Mouse (Mus musculus): ENCODE data around the gene Mtf1. TPM values are rescaled to one million over a fixed set of nuclear protein-coding genes. Genes with fewer than 3 reads are reported as not detected.

Gene Mtf1
- polyA plus RNA-seq, 1 experiment from 2014 or later = 16.1 TPM

- DNase-seq (ENCODE audit: low spot score) = no peak
- Histone ChIP-seq H3K4me3 (no peak overlapping the region), H3K4me1 (peaks cover 14% of the 10 kb centered on the region; the same call in 1 of the 2 replicates), H3K36me3 (peaks cover 39% of the 10 kb centered on the region), H3K27me3 (ENCODE audit: insufficient read depth, poor library complexity, severe bottlenecking) (no peaks in the 10 kb centered on the region), H3K9me3 (no peaks in the 10 kb centered on the region), H3K27ac (no peak overlapping the region)
- 74% methylated on average over 9 of the region's 9 CpGs for WGBS
Observed at GRCm38 (mm10) chr4:124809136-124809883, 7.4 kb downstream of the Mtf1 start.

- H3K36me3 ChIP-seq = peaks cover 35% of the 10 kb centered on the region
Observed at GRCm38 (mm10) chr4:124810056-124810455, 8.2 kb downstream of the Mtf1 start.

GRCm38 (mm10) chr4:124811347-124811975, 9.6 kb downstream of the Mtf1 start:
- Histone ChIP-seq H3K27ac (no peak overlapping the region), H3K4me1 (peaks cover 14% of the 10 kb centered on the region; the same call in 1 of the 2 replicates), H3K27me3 (ENCODE audit: insufficient read depth, poor library complexity, severe bottlenecking) (no peaks in the 10 kb centered on the region), H3K4me3 (no peak overlapping the region), H3K36me3 (peaks cover 24% of the 10 kb centered on the region), H3K9me3 (no peaks in the 10 kb centered on the region)
- no peak for DNase-seq (ENCODE audit: low spot score)
- 54% methylated on average over 9 of the region's 9 CpGs for WGBS

More at GRCm38 (mm10) chr4:124810056-124810455, 8.2 kb downstream of the Mtf1 start:
- Histone ChIP-seq H3K27me3 (ENCODE audit: insufficient read depth, poor library complexity, severe bottlenecking) (no peaks in the 10 kb centered on the region), H3K4me3 (no peak overlapping the region), H3K4me1 (peaks cover 14% of the 10 kb centered on the region; the same call in 1 of the 2 replicates), H3K9me3 (no peaks in the 10 kb centered on the region), H3K27ac (no peak overlapping the region)
- DNase-seq (ENCODE audit: low spot score) = no peak
- WGBS = 85% methylated on average over 7 of the region's 7 CpGs

- H3K27ac ChIP-seq = no peak overlapping the region
- peaks cover 23% of the 10 kb centered on the region for H3K4me1 ChIP-seq
- 92% methylated on average over 11 of the region's 11 CpGs for WGBS
- H3K27me3 ChIP-seq (ENCODE audit: insufficient read depth, poor library complexity, severe bottlenecking) = no peaks in the 10 kb centered on the region
- H3K4me3 ChIP-seq = no peak overlapping the region
- DNase-seq (ENCODE audit: low spot score) = no peak
- peaks cover 21% of the 10 kb centered on the region for H3K36me3 ChIP-seq
- no peaks in the 10 kb centered on the region for H3K9me3 ChIP-seq
Observed at GRCm38 (mm10) chr4:124815901-124816300, 14.0 kb downstream of the Mtf1 start.

GRCm38 (mm10) chr4:124817803-124818202, 15.9 kb downstream of the Mtf1 start:
- no peak overlapping the region for H3K27ac ChIP-seq
- peak; percentile 91 for DNase-seq (ENCODE audit: low spot score)
- no peaks in the 10 kb centered on the region for H3K9me3 ChIP-seq
- peaks cover 16% of the 10 kb centered on the region for H3K4me1 ChIP-seq
- no peak overlapping the region for H3K4me3 ChIP-seq
- WGBS = 10% methylated on average over 6 of the region's 6 CpGs
- no peaks in the 10 kb centered on the region for H3K27me3 ChIP-seq (ENCODE audit: insufficient read depth, poor library complexity, severe bottlenecking)
- H3K36me3 ChIP-seq = peaks cover 29% of the 10 kb centered on the region

- H3K9me3 ChIP-seq = no peaks in the 10 kb centered on the region
- H3K27ac ChIP-seq = no peak overlapping the region
- DNase-seq (ENCODE audit: low spot score) = no peak
- H3K36me3 ChIP-seq = peaks cover 39% of the 10 kb centered on the region
- no peaks in the 10 kb centered on the region for H3K27me3 ChIP-seq (ENCODE audit: insufficient read depth, poor library complexity, severe bottlenecking)
- peaks cover 16% of the 10 kb centered on the region for H3K4me1 ChIP-seq
- H3K4me3 ChIP-seq = no peak overlapping the region
- 90% methylated on average over 4 of the region's 4 CpGs for WGBS
Observed at GRCm38 (mm10) chr4:124818832-124819231, 16.9 kb downstream of the Mtf1 start.

GRCm38 (mm10) chr4:124824967-124825366, 23.1 kb downstream of the Mtf1 start:
- no peak overlapping the region for H3K27ac ChIP-seq
- peaks cover 79% of the 10 kb centered on the region for H3K36me3 ChIP-seq
- H3K4me1 ChIP-seq = no peaks in the 10 kb centered on the region
- no peaks in the 10 kb centered on the region for H3K27me3 ChIP-seq (ENCODE audit: insufficient read depth, poor library complexity, severe bottlenecking)
- DNase-seq (ENCODE audit: low spot score) = no peak
- no peaks in the 10 kb centered on the region for H3K9me3 ChIP-seq
- H3K4me3 ChIP-seq = no peak overlapping the region
- 93% methylated on average over 6 of the region's 6 CpGs for whole genome bisulfite sequencing

- H3K27ac ChIP-seq = no peak overlapping the region
- no peak overlapping the region for H3K4me3 ChIP-seq
- H3K9me3 ChIP-seq = no peaks in the 10 kb centered on the region
- no peaks in the 10 kb centered on the region for H3K27me3 ChIP-seq (ENCODE audit: insufficient read depth, poor library complexity, severe bottlenecking)
- 96% methylated on average over 21 of the region's 21 CpGs for WGBS
- DNase-seq (ENCODE audit: low spot score) = no peak
- H3K4me1 ChIP-seq = no peaks in the 10 kb centered on the region
- peaks cover 79% of the 10 kb centered on the region for H3K36me3 ChIP-seq
Observed at GRCm38 (mm10) chr4:124825371-124825965, 23.6 kb downstream of the Mtf1 start.

- H3K9me3 ChIP-seq = no peaks in the 10 kb centered on the region
- H3K36me3 ChIP-seq = peaks cover 67% of the 10 kb centered on the region
- no peak for DNase-seq (ENCODE audit: low spot score)
- H3K4me3 ChIP-seq = no peak overlapping the region
- no peak overlapping the region for H3K27ac ChIP-seq
- no peaks in the 10 kb centered on the region for H3K27me3 ChIP-seq (ENCODE audit: insufficient read depth, poor library complexity, severe bottlenecking)
- no peaks in the 10 kb centered on the region for H3K4me1 ChIP-seq
- 62% methylated on average over 5 of the region's 5 CpGs for WGBS
Observed at GRCm38 (mm10) chr4:124829671-124830070, 27.8 kb downstream of the Mtf1 start.

GRCm38 (mm10) chr4:124832796-124833195, 30.9 kb downstream of the Mtf1 start:
- no peaks in the 10 kb centered on the region for H3K9me3 ChIP-seq
- H3K4me3 ChIP-seq = no peak overlapping the region
- H3K4me1 ChIP-seq = no peaks in the 10 kb centered on the region
- no peak for DNase-seq (ENCODE audit: low spot score)
- peaks cover 54% of the 10 kb centered on the region for H3K36me3 ChIP-seq
- 93% methylated on average over 10 of the region's 10 CpGs for WGBS
- H3K27ac ChIP-seq = no peak overlapping the region
- no peaks in the 10 kb centered on the region for H3K27me3 ChIP-seq (ENCODE audit: insufficient read depth, poor library complexity, severe bottlenecking)

GRCm38 (mm10) chr4:124838035-124838700, 36.3 kb downstream of the Mtf1 start:
- Histone ChIP-seq H3K9me3 (no peaks in the 10 kb centered on the region), H3K36me3 (peaks cover 59% of the 10 kb centered on the region), H3K4me3 (no peak overlapping the region), H3K27ac (no peak overlapping the region), H3K4me1 (0 out of 2 replicates have a peak, but pooled peaks cover under 1% of the 10 kb centered on the region), H3K27me3 (ENCODE audit: insufficient read depth, poor library complexity, severe bottlenecking) (no peaks in the 10 kb centered on the region)
- WGBS = 81% methylated on average over 14 of the region's 14 CpGs
- DNase-seq (ENCODE audit: low spot score) = no peak

GRCm38 (mm10) chr4:124840998-124841397, 39.1 kb downstream of the Mtf1 start:
- Histone ChIP-seq H3K27me3 (ENCODE audit: insufficient read depth, poor library complexity, severe bottlenecking) (no peaks in the 10 kb centered on the region), H3K4me1 (peaks cover 16% of the 10 kb centered on the region), H3K9me3 (no peaks in the 10 kb centered on the region), H3K4me3 (no peak overlapping the region), H3K36me3 (peaks cover 76% of the 10 kb centered on the region), H3K27ac (no peak overlapping the region)
- DNase-seq (ENCODE audit: low spot score) = no peak
- 97% methylated on average over 1 of the region's 1 CpGs for WGBS

- Histone ChIP-seq H3K36me3 (peaks cover 65% of the 10 kb centered on the region), H3K27ac (no peak overlapping the region), H3K4me3 (no peak overlapping the region), H3K9me3 (no peaks in the 10 kb centered on the region), H3K27me3 (ENCODE audit: insufficient read depth, poor library complexity, severe bottlenecking) (no peaks in the 10 kb centered on the region), H3K4me1 (peaks cover 17% of the 10 kb centered on the region)
- no peak for DNase-seq (ENCODE audit: low spot score)
- 55% methylated on average over 11 of the region's 11 CpGs for WGBS
Observed at GRCm38 (mm10) chr4:124843493-124843892, 41.6 kb downstream of the Mtf1 start.
